Mouse (Mus musculus) adrenal gland, postnatal 10 days (tissue): ENCODE data around the gene Synpo2. TPM values are rescaled to one million over a fixed set of nuclear protein-coding genes. Genes with fewer than 3 reads are reported as not detected.
A peak's percentile ranks its signal among the peaks of the same experiment; 100 is the strongest.

Source experiments
- DNase-seq: peaks from one replicate; pipeline ENCODE4 v3.0.0; 2021; ENCODE audit warnings: mixed read lengths
- total RNA-seq, 2 experiments: library from RNA; stranded (reverse); gene quantifications; 2 replicates each; pipeline ENCODE4 v1.2.3; 2021

Gene Synpo2
- total RNA-seq, 2 experiments from 2014 or later: 9.2 to 20.7 TPM

GRCm38 (mm10) chr3:123166450-123166849 is 69.5 kb downstream of the Synpo2 start:
- no peak for DNase-seq

GRCm38 (mm10) chr3:123164183-123164582 is 71.8 kb downstream of the Synpo2 start:
- DNase-seq: no peak

- no peak for DNase-seq
These were observed 72.8 kb downstream of the Synpo2 start for GRCm38 (mm10) chr3:123163192-123163523.

GRCm38 (mm10) chr3:123162289-123163191 is 73.4 kb downstream of the Synpo2 start:
- DNase-seq: peak; percentile 26

GRCm38 (mm10) chr3:123160792-123161191 is 75.2 kb downstream of the Synpo2 start:
- peak; percentile 51 for DNase-seq

- DNase-seq: peak; percentile 69
These were observed 76.7 kb downstream of the Synpo2 start for GRCm38 (mm10) chr3:123159139-123159824.

- peak; percentile 49 for DNase-seq
These were observed 77.4 kb downstream of the Synpo2 start for GRCm38 (mm10) chr3:123158579-123158978.

- DNase-seq: no peak
These were observed 82.6 kb downstream of the Synpo2 start for GRCm38 (mm10) chr3:123153337-123153736.

- no peak for DNase-seq
These were observed 83.0 kb downstream of the Synpo2 start for GRCm38 (mm10) chr3:123152911-123153310.

- DNase-seq: no peak
These were observed 85.3 kb downstream of the Synpo2 start for GRCm38 (mm10) chr3:123150523-123151135.

GRCm38 (mm10) chr3:123149380-123150162 is 86.4 kb downstream of the Synpo2 start:
- DNase-seq: no peak

- DNase-seq: no peak
These were observed 87.3 kb downstream of the Synpo2 start for GRCm38 (mm10) chr3:123148641-123149040.

GRCm38 (mm10) chr3:123146557-123146956 is 89.4 kb downstream of the Synpo2 start:
- DNase-seq: no peak

- DNase-seq: no peak
These were observed 90.0 kb downstream of the Synpo2 start for GRCm38 (mm10) chr3:123145942-123146341.

- DNase-seq: no peak
These were observed 92.5 kb downstream of the Synpo2 start for GRCm38 (mm10) chr3:123143412-123143811.

- DNase-seq: no peak
These were observed 93.7 kb downstream of the Synpo2 start for GRCm38 (mm10) chr3:123142298-123142697.

GRCm38 (mm10) chr3:123141069-123141468 is 94.9 kb downstream of the Synpo2 start:
- no peak for DNase-seq

- DNase-seq: no peak
These were observed 95.8 kb downstream of the Synpo2 start for GRCm38 (mm10) chr3:123140134-123140533.

GRCm38 (mm10) chr3:123139619-123140018 is 96.3 kb downstream of the Synpo2 start:
- no peak for DNase-seq

GRCm38 (mm10) chr3:123138274-123139003 is 97.5 kb downstream of the Synpo2 start:
- DNase-seq: peak; percentile 80

GRCm38 (mm10) chr3:123132101-123132500 is 103.8 kb downstream of the Synpo2 start:
- no peak for DNase-seq
